Mouse (Mus musculus) embryonic facial prominence, embryonic 15.5 days (tissue): ENCODE data around the gene Sri. TPM values are rescaled to one million over a fixed set of nuclear protein-coding genes. Genes with fewer than 3 reads are reported as not detected.

Experiments used
- ATAC-seq: fragments of 200-750 bp; cut with Nextera tagmentation; 2 replicates; pipeline ENCODE4 v1.8.0; 2017; ENCODE audit warnings: low read depth, moderate TSS enrichment; ENCODE audit not compliant: insufficient number of reproducible peaks, low FRiP score, low TSS enrichment
- H3K27ac ChIP-seq: fragments of 300-500 bp; sonication (generic); replicated peaks from 2 replicates; pipeline ENCODE4 v1.5.1; 2015; ENCODE audit warnings: mild to moderate bottlenecking, inconsistent platforms
- H3K27me3 ChIP-seq: fragments of 300-500 bp; sonication (generic); 2 replicates; pipeline ENCODE4 v1.6.1; 2015; ENCODE audit warnings: inconsistent platforms
- H3K36me3 ChIP-seq: fragments of 300-500 bp; sonication (generic); 2 replicates; pipeline ENCODE4 v1.6.1; 2015; ENCODE audit warnings: mild to moderate bottlenecking, inconsistent platforms
- H3K4me1 ChIP-seq: fragments of 300-500 bp; sonication (generic); 2 replicates; pipeline ENCODE4 v1.6.1; 2015; ENCODE audit warnings: inconsistent platforms
- H3K4me2 ChIP-seq: fragments of 300-500 bp; sonication (generic); replicated peaks from 2 replicates; pipeline ENCODE4 v1.6.1; 2015; ENCODE audit warnings: mild to moderate bottlenecking, inconsistent platforms
- H3K4me3 ChIP-seq: fragments of 300-500 bp; sonication (generic); replicated peaks from 2 replicates; pipeline ENCODE4 v1.5.1; 2015; ENCODE audit warnings: mild to moderate bottlenecking, inconsistent platforms
- H3K9ac ChIP-seq: fragments of 300-500 bp; sonication (generic); 2 replicates; pipeline ENCODE4 v1.6.1; 2015; ENCODE audit warnings: inconsistent platforms
- H3K9me3 ChIP-seq: fragments of 300-500 bp; sonication (generic); replicated peaks from 2 replicates; pipeline ENCODE4 v1.6.1; 2016; ENCODE audit warnings: inconsistent platforms
- WGBS: fragments of 180-500 bp; shearing (Covaris S2); methylation state at CpG from one replicate; pipeline ENCODE4 v1.1.7; 2015; 5-methylcytosine and 5-hydroxymethylcytosine counted together
- polyA plus RNA-seq: library from polyadenylated mRNA; unstranded; fragments of >200 nt; fragmentation: Nextera tagmentation; extraction: Ambion mirVana; gene quantifications from 2 replicates; pipeline ENCODE4 v1.2.1, GENCODE M21; 2015

The Sri gene
- polyA plus RNA-seq, 1 experiment from 2014 or later = 291 TPM

DNA sequence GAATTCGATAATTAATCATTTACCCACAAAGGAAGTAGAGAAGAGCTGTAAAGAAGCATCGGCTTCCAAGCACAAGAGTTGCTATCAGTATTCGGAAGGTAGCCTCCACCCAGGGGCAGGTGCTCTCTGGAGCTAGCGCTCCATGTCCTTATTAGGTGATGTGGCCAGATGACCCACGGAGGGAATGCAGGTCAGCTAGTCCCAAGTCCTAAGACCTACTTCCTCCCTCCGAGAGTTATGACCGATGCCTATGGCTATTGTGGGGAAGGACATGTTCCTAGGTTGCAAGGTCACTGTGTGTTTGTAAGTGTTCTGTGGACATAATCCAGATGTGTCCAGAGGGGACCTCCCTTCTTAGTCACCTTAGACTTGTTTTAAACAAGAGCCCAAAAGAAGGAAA lies 12.2 kb downstream of the Sri start:
- no peak overlapping the region for H3K27ac ChIP-seq
- H3K4me2 ChIP-seq = no peak overlapping the region
- no peak for ATAC-seq
- H3K27me3 ChIP-seq = no peaks in the 10 kb centered on the region
- WGBS = 92% methylated on average over 7 of the region's 7 CpGs
- H3K9me3 ChIP-seq = no peaks in the 10 kb centered on the region
- no peak overlapping the region for H3K9ac ChIP-seq
- H3K4me3 ChIP-seq = no peak overlapping the region
- H3K4me1 ChIP-seq = peaks cover 15% of the 10 kb centered on the region
- H3K36me3 ChIP-seq = peaks cover 27% of the 10 kb centered on the region

DNA sequence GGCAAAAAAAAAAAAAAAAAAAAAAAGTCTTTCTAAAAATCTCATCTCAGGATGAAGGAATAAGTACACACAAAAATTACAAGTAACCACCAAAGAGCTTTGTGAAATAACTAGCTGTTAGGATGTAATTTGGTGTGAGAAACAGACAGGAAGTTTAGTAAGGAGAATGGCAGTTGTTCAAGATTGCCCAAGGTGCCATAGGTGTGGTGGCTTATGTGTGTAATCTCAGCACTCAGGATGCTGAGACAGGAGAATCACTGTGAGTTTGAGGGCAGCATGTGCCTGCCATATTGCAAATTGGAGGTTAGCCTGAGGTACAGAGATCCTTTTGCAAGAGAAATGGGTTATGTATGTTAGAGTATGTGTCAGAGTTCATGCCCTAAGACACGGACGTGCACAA lies 16.6 kb downstream of the Sri start:
- Histone ChIP-seq H3K36me3 (peaks cover 70% of the 10 kb centered on the region), H3K4me3 (no peak overlapping the region), H3K9me3 (no peaks in the 10 kb centered on the region), H3K4me1 (peaks cover 1% of the 10 kb centered on the region; the same call in 1 of the 2 replicates), H3K9ac (no peak overlapping the region), H3K27me3 (no peaks in the 10 kb centered on the region), H3K4me2 (no peak overlapping the region), H3K27ac (no peak overlapping the region)
- 90% methylated on average over 2 of the region's 2 CpGs for WGBS
- ATAC-seq = no peak

DNA sequence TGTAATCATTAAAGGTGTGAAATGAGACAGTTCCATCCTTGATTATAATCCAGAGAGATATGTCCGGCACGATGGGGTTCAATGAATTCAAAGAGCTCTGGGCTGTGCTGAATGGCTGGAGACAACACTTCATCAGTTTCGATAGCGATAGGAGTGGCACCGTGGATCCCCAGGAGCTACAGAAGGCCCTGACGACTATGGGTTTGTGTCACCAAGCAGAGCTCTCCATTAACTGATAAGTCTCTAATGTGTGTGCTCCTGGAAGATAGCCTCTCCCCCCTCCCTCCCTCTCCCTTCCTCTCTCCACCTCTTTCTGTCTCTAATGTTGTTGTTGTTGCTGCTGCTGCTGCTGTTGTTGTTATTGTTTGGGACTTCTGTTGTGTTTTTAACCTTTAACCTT lies 17.3 kb downstream of the Sri start:
- H3K36me3 ChIP-seq = peaks cover 67% of the 10 kb centered on the region
- no peaks in the 10 kb centered on the region for H3K27me3 ChIP-seq
- H3K4me1 ChIP-seq = no peaks in the 10 kb centered on the region
- H3K9ac ChIP-seq = no peak overlapping the region
- H3K27ac ChIP-seq = no peak overlapping the region
- H3K4me2 ChIP-seq = no peak overlapping the region
- WGBS = 75% methylated on average over 6 of the region's 6 CpGs
- H3K4me3 ChIP-seq = no peak overlapping the region
- ATAC-seq = no peak
- no peaks in the 10 kb centered on the region for H3K9me3 ChIP-seq

DNA sequence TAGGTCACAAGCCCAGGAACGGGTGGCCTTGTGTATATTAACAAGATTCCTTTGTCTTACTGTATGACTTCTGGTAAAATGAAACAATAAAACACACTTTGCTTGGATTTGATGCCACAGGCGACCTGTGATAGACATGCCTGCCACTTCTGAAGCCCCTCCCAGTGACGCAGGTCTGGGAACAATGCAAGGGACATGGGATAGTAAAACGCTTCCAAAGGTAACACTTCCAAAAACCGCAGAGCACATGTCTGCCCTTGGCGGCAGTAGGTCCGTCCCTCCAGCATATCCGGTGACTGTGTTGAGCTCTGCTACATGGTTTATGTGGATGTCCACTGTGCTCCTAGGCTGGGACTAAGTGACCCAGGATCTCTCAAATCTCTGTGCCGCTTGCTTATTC lies 27.5 kb downstream of the Sri start:
- H3K4me1 ChIP-seq = no peaks in the 10 kb centered on the region
- no peak overlapping the region for H3K4me2 ChIP-seq
- 89% methylated on average over 9 of the region's 9 CpGs for WGBS
- no peaks in the 10 kb centered on the region for H3K27me3 ChIP-seq
- no peak overlapping the region for H3K4me3 ChIP-seq
- no peak overlapping the region for H3K9ac ChIP-seq
- no peak overlapping the region for H3K27ac ChIP-seq
- H3K9me3 ChIP-seq = no peaks in the 10 kb centered on the region
- peaks cover 11% of the 10 kb centered on the region for H3K36me3 ChIP-seq
- no peak for ATAC-seq

- Histone ChIP-seq H3K27me3 (no peaks in the 10 kb centered on the region), H3K36me3 (peaks cover 11% of the 10 kb centered on the region), H3K4me3 (no peak overlapping the region), H3K4me2 (no peak overlapping the region), H3K9ac (no peak overlapping the region), H3K4me1 (no peaks in the 10 kb centered on the region), H3K27ac (no peak overlapping the region), H3K9me3 (no peaks in the 10 kb centered on the region)
- ATAC-seq = no peak
- 92% methylated on average over 9 of the region's 9 CpGs for WGBS
Measured at GRCm38 (mm10) chr5:8073901-8074561, 28.2 kb downstream of the Sri start.

DNA sequence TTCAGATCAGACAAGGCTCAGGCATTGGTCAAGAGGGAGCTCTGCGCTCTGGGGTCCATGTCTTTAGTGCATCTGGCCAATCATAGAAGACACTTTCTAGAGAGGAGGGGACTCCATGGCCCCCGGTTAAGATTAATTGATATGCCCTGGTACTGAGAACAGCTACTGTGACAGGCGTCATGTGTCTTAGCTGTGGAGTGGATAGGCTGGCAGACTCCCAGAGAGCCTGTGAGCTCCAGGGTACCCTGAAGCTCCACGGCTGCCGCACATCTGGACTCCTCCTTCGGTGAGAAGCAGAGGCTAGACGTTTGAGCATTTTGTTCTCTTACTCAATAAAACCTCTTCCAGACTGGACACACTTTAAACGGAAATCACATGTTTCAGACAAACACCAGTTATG lies 31.6 kb downstream of the Sri start:
- peaks cover 11% of the 10 kb centered on the region for H3K36me3 ChIP-seq
- WGBS = 58% methylated on average over 8 of the region's 8 CpGs
- no peak overlapping the region for H3K4me3 ChIP-seq
- no peaks in the 10 kb centered on the region for H3K9me3 ChIP-seq
- no peak for ATAC-seq
- H3K4me2 ChIP-seq = no peak overlapping the region
- H3K4me1 ChIP-seq = no peaks in the 10 kb centered on the region
- no peak overlapping the region for H3K27ac ChIP-seq
- H3K9ac ChIP-seq = no peak overlapping the region
- H3K27me3 ChIP-seq = no peaks in the 10 kb centered on the region

GRCm38 (mm10) chr5:8082800-8083509 lies 37.1 kb downstream of the Sri start:
- Histone ChIP-seq H3K4me1 (no peaks in the 10 kb centered on the region), H3K9me3 (no peaks in the 10 kb centered on the region), H3K9ac (no peak overlapping the region), H3K27me3 (no peaks in the 10 kb centered on the region), H3K4me2 (no peak overlapping the region), H3K27ac (no peak overlapping the region), H3K4me3 (no peak overlapping the region), H3K36me3 (no peaks in the 10 kb centered on the region)
- no peak for ATAC-seq
- 62% methylated on average over 20 of the region's 20 CpGs for WGBS

DNA sequence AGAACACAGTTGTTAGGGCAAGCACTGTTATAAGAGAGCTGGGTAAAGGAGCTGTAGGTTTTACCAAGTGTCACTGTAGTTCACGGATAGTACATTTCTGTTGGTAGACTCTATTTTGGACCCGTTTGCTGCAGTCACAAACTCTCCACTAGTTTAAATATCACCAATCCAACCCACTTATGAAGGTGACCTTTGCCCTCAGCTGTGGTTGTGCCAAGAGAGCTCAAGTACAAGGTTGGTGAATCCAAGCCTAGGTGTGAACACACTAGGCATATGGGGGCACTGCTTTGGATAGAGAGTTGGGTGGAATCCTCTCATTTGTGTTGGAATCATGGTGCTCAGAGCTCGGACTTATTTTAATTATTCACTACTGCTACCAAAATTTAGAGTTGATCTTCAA lies 39.8 kb downstream of the Sri start:
- no peak overlapping the region for H3K4me2 ChIP-seq
- no peak for ATAC-seq
- H3K9me3 ChIP-seq = no peaks in the 10 kb centered on the region
- no peaks in the 10 kb centered on the region for H3K36me3 ChIP-seq
- 90% methylated on average over 3 of the region's 3 CpGs for WGBS
- H3K4me1 ChIP-seq = no peaks in the 10 kb centered on the region
- H3K27ac ChIP-seq = no peak overlapping the region
- no peak overlapping the region for H3K4me3 ChIP-seq
- H3K9ac ChIP-seq = no peak overlapping the region
- no peaks in the 10 kb centered on the region for H3K27me3 ChIP-seq

DNA sequence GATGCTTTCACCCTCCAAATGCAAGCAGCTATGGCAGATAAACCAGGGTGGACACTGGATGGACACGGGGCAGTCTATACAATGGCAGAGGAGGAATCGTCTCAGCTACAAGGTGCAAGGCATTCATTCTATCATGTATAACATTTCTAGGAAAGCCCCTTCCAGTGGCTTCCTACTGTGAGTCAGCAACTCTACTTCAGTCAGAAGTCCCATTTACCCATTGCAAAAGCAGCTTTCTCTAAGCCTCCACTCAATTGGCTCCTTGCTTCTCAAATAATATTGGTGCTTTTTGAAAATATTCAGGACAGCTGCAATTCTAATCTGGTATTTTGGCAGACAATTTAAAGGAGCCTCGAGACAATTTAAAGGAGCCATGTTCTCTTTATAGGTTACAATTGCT lies 42.3 kb downstream of the Sri start:
- ATAC-seq = no peak
- H3K36me3 ChIP-seq = peaks cover 2% of the 10 kb centered on the region; the same call in 1 of the 2 replicates
- no peak overlapping the region for H3K9ac ChIP-seq
- WGBS = 73% methylated on average over 3 of the region's 3 CpGs
- H3K4me3 ChIP-seq = no peak overlapping the region
- H3K4me1 ChIP-seq = no peaks in the 10 kb centered on the region
- H3K4me2 ChIP-seq = no peak overlapping the region
- H3K27ac ChIP-seq = no peak overlapping the region
- H3K9me3 ChIP-seq = no peaks in the 10 kb centered on the region
- no peaks in the 10 kb centered on the region for H3K27me3 ChIP-seq

DNA sequence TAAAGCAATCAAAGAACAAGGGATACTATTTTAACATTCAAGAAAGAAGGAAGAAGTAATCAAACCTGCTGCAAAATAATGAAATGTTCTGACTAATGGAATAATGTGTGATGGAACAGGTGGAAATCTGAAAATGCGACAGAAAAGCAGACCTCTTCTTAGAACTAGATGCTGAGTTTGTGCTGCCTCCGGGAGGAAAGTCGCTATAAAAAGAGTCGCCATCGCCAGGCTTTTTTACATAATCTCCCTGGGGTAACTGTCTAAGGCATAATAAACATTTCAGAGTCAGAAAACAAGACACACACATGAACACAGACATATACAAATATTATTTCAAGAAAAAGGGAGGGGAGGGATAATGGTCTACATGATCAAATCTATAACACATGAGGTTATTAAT lies 49.0 kb downstream of the Sri start:
- no peak overlapping the region for H3K9ac ChIP-seq
- H3K27ac ChIP-seq = no peak overlapping the region
- H3K4me1 ChIP-seq = no peaks in the 10 kb centered on the region
- H3K36me3 ChIP-seq = peaks cover 2% of the 10 kb centered on the region; the same call in 1 of the 2 replicates
- H3K27me3 ChIP-seq = no peaks in the 10 kb centered on the region
- H3K4me2 ChIP-seq = no peak overlapping the region
- WGBS = 70% methylated on average over 5 of the region's 5 CpGs
- no peak for ATAC-seq
- H3K9me3 ChIP-seq = no peaks in the 10 kb centered on the region
- no peak overlapping the region for H3K4me3 ChIP-seq

DNA sequence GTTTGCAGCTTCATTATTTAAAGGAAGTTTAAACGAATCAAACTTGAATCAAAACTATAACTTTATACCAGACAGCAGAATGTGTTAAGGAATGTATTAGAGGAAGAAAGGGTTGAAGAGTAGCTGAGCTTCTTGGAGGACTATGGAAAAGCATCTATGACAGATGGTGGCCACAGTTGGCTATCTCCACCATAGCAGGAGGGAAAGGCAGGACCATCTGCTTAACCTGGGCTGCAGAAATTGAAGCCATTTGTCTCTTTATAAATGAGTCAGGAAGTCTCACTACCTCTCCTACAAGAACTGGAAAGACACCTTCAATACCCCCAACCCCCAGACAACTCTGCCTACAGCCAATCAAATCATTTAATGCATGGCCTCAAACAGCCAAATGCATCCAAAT lies 49.8 kb downstream of the Sri start:
- H3K9ac ChIP-seq = no peak overlapping the region
- H3K36me3 ChIP-seq = peaks cover 2% of the 10 kb centered on the region; the same call in 1 of the 2 replicates
- no peaks in the 10 kb centered on the region for H3K9me3 ChIP-seq
- 89% methylated on average over 1 of the region's 1 CpGs for WGBS
- no peak overlapping the region for H3K27ac ChIP-seq
- no peak overlapping the region for H3K4me3 ChIP-seq
- no peaks in the 10 kb centered on the region for H3K4me1 ChIP-seq
- no peak overlapping the region for H3K4me2 ChIP-seq
- ATAC-seq = no peak
- no peaks in the 10 kb centered on the region for H3K27me3 ChIP-seq

DNA sequence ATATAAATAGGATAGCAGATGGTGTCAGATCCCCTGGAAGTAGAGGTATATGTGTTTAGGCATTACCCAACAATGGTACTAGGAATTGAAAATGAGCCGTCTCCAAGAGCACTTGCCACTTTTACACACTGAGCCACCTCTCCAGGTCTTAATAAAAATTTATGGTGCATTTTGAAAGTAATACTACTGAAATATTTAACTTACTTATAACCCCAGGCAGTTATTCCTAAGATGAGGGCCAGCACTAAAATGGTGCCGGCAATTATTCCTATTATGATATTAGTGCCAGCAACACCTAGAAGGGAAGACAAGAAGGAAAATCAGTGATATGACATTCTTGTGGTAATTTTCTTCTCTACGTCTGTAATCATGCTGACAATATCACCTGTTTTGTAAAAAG lies 65.8 kb downstream of the Sri start:
- no peaks in the 10 kb centered on the region for H3K27me3 ChIP-seq
- no peak for ATAC-seq
- H3K4me2 ChIP-seq = no peak overlapping the region
- 87% methylated on average over 3 of the region's 3 CpGs for WGBS
- H3K9ac ChIP-seq = no peak overlapping the region
- H3K27ac ChIP-seq = no peak overlapping the region
- H3K4me1 ChIP-seq = no peaks in the 10 kb centered on the region
- no peaks in the 10 kb centered on the region for H3K36me3 ChIP-seq
- no peaks in the 10 kb centered on the region for H3K9me3 ChIP-seq
- no peak overlapping the region for H3K4me3 ChIP-seq
